Mouse (Mus musculus) erythroblast, embryonic 14.5 days (primary cell): ENCODE results near the gene Gatd1. TPM values are rescaled to one million over a fixed set of nuclear protein-coding genes. Genes with fewer than 3 reads are reported as not detected.
"Not testable (repeated sequence)": the region's sequence is repeated elsewhere in the genome, so short reads cannot be mapped to it uniquely, and the experiment has no call there.

Experiments used
- H3K27me3 ChIP-seq: 2 replicates; pipeline ENCODE4 v1.6.1; 2012; ENCODE audit warnings: inconsistent platforms; ENCODE audit not compliant: control insufficient read depth
- H3K36me3 ChIP-seq: 2 replicates; pipeline ENCODE4 v1.6.1; 2012; ENCODE audit warnings: mild to moderate bottlenecking, inconsistent platforms; ENCODE audit not compliant: control insufficient read depth
- H3K4me1 ChIP-seq: 2 replicates; pipeline ENCODE4 v1.6.1; 2012; ENCODE audit warnings: inconsistent platforms; ENCODE audit not compliant: control insufficient read depth
- H3K4me3 ChIP-seq: replicated peaks from 2 replicates; pipeline ENCODE3; 2012; ENCODE audit warnings: moderate library complexity, mild to moderate bottlenecking, inconsistent platforms
- H3K9me3 ChIP-seq: 2 replicates; pipeline ENCODE4 v1.6.1; 2012; ENCODE audit warnings: low read length, inconsistent platforms, mixed read lengths; ENCODE audit not compliant: control insufficient read depth
- GATA1 ChIP-seq: IDR thresholded peaks from 2 replicates; pipeline ENCODE4 v1.6.1; 2012; ENCODE audit warnings: low read length, inconsistent platforms, mixed read lengths
- TAL1 ChIP-seq: IDR thresholded peaks from 3 replicates; pipeline ENCODE4 v1.6.1; 2012; ENCODE audit warnings: low read length, inconsistent platforms, mixed read lengths
- polyA plus RNA-seq: library from polyadenylated mRNA; stranded (reverse); fragments of >175 nt; gene quantifications from 2 replicates; pipeline ENCODE4 v1.2.3, GENCODE M21; 2012

Gene Gatd1
- polyA plus RNA-seq, 1 experiment, result 0.42 TPM

DNA sequence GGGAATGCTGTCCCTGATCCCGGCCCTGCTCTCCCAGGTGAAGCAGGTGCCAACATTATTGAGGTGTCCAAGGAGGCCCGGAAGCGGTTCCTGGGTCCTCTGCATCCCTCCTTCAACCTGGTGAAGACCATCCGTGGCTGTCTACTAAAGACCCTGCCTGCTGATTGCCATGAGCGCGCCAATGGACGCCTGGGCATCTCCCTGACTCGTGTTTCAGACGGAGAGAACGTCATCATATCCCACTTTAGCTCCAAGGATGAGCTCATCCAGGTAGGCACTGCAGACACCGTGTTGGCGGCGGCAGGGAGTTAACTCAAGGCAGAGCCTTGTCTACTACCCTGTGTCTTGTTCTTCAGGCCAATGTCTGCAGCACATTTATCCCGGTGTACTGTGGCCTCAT is 43.3 kb upstream of the Gatd1 start:
- Histone ChIP-seq H3K27me3 (peaks cover 32% of the 10 kb centered on the region), H3K4me3 (no peak overlapping the region), H3K36me3 (peaks cover 21% of the 10 kb centered on the region), H3K4me1 (peaks cover 41% of the 10 kb centered on the region), H3K9me3 (peaks cover 6% of the 10 kb centered on the region; the same call in 1 of the 2 replicates)
- no peak for TF ChIP-seq GATA1
- TF ChIP-seq TAL1, result no peak

DNA sequence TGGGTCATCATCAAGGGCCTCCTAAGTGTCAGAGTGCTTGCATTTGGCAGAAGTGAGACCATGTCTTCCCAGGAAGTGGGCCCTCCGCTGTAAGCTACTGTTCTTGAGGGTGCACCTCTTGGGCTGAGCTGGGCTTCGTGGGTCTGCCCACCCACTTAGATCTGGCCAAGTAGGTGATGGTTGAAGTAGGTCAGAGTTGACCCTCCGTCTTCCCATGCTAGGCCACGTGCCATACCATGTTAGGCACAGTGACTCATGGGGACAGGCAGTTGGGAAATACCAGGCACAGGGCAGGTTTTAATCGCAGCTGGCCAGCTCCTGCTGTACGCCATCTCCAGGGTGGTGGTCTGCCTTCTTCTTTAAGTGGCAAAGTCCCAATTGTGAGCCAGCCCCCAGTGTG is 42.8 kb upstream of the Gatd1 start:
- H3K4me3 ChIP-seq, result peak overlapping the region; percentile 72
- peaks cover 3% of the 10 kb centered on the region; the same call in 1 of the 2 replicates for H3K9me3 ChIP-seq
- peaks cover 27% of the 10 kb centered on the region for H3K27me3 ChIP-seq
- no peak for TF ChIP-seq GATA1
- no peak for TF ChIP-seq TAL1
- peaks cover 46% of the 10 kb centered on the region for H3K4me1 ChIP-seq
- H3K36me3 ChIP-seq, result peaks cover 26% of the 10 kb centered on the region

DNA sequence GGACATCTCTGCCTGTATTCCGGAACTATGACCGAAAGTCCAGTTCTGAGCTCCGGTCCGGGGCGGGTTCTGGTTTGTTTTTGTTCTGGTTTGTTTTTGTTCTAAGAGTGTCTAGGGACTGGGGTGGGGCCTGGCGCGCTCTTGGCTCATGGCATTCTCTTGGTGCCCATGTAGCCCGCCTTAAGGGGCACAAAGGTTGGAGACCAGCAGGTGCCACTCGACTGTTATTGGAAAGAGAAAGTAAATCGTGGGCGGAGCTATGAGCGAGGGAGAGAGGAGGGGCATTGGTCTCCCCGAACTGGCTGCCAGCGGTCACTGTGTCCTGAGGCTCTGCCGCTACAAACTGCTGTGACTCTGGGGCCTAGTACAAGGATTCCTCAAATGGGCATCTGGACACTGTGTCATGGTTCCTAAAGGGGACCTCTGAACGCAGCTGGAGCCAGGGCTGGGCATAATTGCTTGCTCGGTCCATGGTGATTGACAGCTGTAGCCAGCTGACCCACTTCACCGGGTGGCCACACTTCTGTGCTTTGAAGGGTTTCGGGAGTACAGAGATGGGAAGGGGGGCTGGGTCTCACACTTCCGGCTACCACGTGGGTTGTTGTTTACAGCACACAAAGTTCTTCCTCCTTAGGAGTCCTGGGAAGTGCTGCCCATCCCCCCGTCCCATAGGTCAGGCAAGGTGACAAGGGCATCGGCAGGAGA is 41.8 kb upstream of the Gatd1 start:
- Histone ChIP-seq H3K27me3 (peaks cover 17% of the 10 kb centered on the region), H3K4me3 (peak overlapping the region; percentile 72), H3K4me1 (peaks cover 48% of the 10 kb centered on the region), H3K9me3 (no peaks in the 10 kb centered on the region; the same call in 1 of the 2 replicates), H3K36me3 (peaks cover 36% of the 10 kb centered on the region)
- TF ChIP-seq TAL1, result no peak
- no peak for TF ChIP-seq GATA1

DNA sequence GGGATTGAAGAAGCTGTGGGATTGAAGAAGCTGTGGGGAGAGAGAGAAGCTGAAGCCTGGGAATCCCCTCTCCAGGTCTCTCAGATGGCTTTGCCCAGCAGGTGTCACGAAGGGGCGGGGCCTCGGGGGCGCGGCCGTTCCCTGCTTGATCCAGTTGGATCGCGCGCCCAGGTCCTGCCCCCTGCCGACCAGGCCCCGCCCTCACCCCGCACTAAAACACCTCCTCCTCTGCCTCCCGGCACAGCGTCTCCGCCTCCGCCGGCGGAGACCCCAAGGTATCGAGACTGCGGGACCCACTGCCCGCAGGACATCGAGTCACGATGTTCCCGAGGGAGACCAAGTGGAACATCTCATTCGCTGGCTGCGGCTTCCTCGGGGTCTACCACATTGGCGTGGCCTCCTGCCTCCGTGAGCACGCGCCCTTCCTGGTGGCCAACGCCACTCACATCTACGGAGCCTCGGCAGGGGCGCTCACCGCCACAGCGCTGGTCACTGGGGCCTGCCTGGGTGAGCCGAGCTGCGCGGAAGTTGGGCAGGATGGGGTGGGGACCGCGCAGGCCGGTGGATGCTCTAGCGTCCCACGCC is 41.1 kb upstream of the Gatd1 start, which contains the start of gene Pnpla2:
Gene Pnpla2, plus strand, starts transcription at position 232 of the 585 bp plus-strand sequence.
- Histone ChIP-seq H3K4me1 (peaks cover 55% of the 10 kb centered on the region), H3K36me3 (peaks cover 43% of the 10 kb centered on the region), H3K27me3 (peaks cover 10% of the 10 kb centered on the region), H3K9me3 (no peaks in the 10 kb centered on the region), H3K4me3 (peak within 1 kb of the TSS; percentile 72)
- TF ChIP-seq GATA1 (no peak), TAL1 (no peak)

DNA sequence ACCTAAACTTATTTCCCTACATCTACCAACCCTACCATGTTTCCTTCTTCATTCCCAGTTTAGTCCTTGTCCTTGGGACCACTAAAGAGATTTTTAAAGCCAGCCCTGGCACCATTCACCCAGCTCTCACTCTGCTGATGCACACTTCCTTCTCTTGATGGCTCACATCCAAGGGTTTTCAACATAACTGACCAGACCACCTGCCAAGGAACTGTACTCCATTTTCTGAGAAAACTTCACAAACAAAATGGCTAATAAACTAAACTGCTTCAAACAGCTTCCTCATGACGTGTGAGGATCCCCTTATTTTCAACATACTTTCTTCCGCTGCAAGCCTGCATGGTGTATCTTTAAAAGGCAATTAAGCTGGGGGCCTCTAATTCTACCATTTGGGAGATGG is 39.7 kb upstream of the Gatd1 start:
- Histone ChIP-seq H3K27me3 (no peaks in the 10 kb centered on the region; the same call in 1 of the 2 replicates), H3K9me3 (no peaks in the 10 kb centered on the region), H3K36me3 (peaks cover 47% of the 10 kb centered on the region), H3K4me3 (no peak overlapping the region), H3K4me1 (peaks cover 67% of the 10 kb centered on the region)
- no peak for TF ChIP-seq TAL1
- no peak for TF ChIP-seq GATA1

DNA sequence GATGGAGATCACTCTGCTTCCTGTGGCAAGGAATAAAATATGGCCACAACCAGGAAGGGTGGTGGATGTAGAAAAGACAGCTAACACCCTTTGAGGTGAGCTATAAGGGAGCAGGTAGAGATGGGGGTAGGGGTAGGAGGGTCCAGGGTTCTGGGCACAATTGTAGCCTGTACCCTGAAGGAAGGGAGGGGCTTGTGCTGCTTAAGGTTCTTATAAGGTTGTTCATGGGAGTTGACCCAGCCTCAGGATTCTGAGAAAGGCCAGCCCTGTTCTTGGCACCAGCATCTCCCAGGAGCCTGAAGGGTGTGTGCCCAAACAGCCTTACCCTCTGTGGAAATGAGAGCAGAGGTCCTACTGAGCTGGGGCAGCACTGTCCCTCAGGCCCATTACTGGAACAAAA is 38.0 kb upstream of the Gatd1 start:
- Histone ChIP-seq H3K4me1 (peaks cover 71% of the 10 kb centered on the region), H3K27me3 (no peaks in the 10 kb centered on the region; the same call in 1 of the 2 replicates), H3K9me3 (no peaks in the 10 kb centered on the region), H3K4me3 (no peak overlapping the region), H3K36me3 (peaks cover 45% of the 10 kb centered on the region)
- TF ChIP-seq TAL1 (no peak), GATA1 (no peak)

DNA sequence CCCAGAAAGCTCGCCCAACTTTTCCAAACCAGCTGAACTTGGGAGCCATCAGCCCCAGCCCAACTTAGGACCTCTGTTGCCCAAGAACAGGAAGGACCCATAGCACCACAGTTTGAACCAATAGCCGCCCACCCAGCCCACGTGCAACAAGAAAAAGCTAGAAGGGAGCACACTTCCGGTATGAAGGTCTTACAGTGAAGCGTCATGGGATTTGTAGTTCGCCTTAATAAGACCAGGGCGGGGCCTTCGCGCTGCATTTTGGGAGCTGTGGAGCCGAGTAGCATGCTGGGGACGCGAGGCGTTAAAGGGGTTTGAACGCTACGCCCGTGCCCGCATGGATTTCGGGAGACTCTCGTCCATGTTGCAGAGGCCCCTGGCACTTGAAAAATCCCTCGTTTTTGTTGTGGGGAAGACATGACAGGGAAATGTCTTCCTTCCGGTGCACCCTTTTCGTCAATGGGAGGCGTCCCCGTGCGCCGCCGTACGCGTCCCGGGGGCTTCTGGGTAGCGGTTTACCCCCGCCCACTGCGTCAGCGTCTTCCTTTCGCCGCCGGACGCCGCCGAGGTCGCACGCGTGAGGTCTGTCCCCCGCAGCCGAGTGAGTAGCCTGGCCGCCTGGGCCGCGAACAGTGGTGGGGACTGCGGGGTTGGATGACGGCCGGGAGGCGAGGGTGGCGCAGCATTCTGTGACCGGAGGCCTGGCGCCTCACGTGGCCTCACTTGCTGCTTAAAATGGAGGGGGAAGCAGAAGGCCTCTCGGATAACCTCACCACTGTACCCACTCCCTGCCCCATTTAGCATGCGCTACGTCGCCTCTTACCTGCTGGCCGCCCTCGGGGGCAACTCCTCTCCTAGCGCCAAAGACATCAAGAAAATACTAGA is 33.4 kb upstream of the Gatd1 start, which contains the start of gene Rplp2:
Gene Rplp2, plus strand, starts transcription at position 261 of the 882 bp plus-strand sequence.
- peaks cover 50% of the 10 kb centered on the region for H3K36me3 ChIP-seq
- peaks cover 76% of the 10 kb centered on the region for H3K4me1 ChIP-seq
- TF ChIP-seq GATA1 (no peak), TAL1 (no peak)
- H3K4me3 ChIP-seq, result peak within 1 kb of the TSS; percentile 68
- no peaks in the 10 kb centered on the region for H3K9me3 ChIP-seq
- H3K27me3 ChIP-seq, result no peaks in the 10 kb centered on the region

DNA sequence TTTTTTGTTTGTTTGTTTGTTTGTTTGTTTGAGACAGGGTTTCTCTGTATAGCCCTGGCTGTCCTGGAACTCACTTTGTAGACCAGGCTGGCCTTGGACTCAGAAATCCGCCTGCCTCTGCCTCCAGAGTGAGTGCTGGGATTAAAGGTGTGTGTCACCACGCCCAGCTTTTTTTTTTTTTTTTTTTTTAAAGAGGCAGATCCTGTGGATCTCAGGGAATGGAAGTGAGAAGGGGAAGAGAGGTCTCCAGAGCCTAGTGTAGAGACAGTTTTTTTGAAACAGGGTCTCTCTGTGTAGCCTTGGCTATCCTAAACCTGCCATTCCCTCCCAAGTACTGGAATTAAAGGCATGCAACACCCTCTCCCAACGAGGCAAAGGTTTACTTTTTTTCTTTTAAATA is 32.4 kb upstream of the Gatd1 start:
- peaks cover 79% of the 10 kb centered on the region for H3K4me1 ChIP-seq
- H3K9me3 ChIP-seq, H3K27me3 ChIP-seq: not testable (repeated sequence)
- peak overlapping the region; percentile 68 for H3K4me3 ChIP-seq
- H3K36me3 ChIP-seq, result peaks cover 50% of the 10 kb centered on the region

DNA sequence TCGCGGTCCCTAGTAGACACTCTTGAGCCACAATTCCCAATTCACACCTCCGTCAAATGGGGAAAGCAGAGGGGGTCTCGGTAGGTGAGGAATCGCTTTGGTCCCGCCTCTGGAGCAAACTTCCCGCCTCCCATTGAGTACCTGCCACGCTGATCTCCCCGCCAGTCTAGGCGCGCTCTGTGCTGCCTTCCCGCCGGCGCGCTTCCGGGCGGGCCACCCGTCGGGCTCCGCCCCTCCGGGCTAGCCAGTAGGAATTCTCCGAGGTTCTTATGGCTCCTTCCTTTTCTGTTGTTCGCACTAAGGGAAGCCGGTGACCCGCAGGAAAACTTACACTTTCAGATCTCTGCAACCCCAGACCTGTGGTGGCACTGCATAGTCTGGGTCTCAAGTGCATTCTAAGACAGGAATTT is 29.9 kb upstream of the Gatd1 start, which contains the start of gene Pidd1:
Gene Pidd1, minus strand, starts transcription at position 198 of the 410 bp plus-strand sequence.
- H3K36me3 ChIP-seq, result peaks cover 50% of the 10 kb centered on the region
- no peaks in the 10 kb centered on the region for H3K9me3 ChIP-seq
- H3K4me3 ChIP-seq, result peak within 1 kb of the TSS; percentile 71
- no peaks in the 10 kb centered on the region for H3K27me3 ChIP-seq
- peaks cover 78% of the 10 kb centered on the region for H3K4me1 ChIP-seq
- TF ChIP-seq GATA1 (no peak), TAL1 (no peak)
